Mouse (Mus musculus) megakaryocyte, adult 5-6 weeks (primary cell): ENCODE measurements around the gene Cyp2d22. TPM values are rescaled to one million over a fixed set of nuclear protein-coding genes. Genes with fewer than 3 reads are reported as not detected.

Source experiments
- ATAC-seq: 2 replicates; pipeline ENCODE4 v1.8.0; 2016; ENCODE audit warnings: mild to moderate bottlenecking, inconsistent platforms; ENCODE audit not compliant: poor library complexity, severe bottlenecking
- total RNA-seq, 2 experiments: library from RNA; stranded (forward) in 1 of 2; stranded (reverse) in 1 of 2; fragments of 153-499, 151-499 nt in 1 of 2; fragments of 221-1000, 200-1000 nt in 1 of 2; gene quantifications; 2 replicates each; pipeline versions ENCODE4 v1.2.3 to v1.2.4; 2015 to 2017

Gene Cyp2d22
- total RNA-seq, 2 experiments from 2014 or later: 0.37 TPM; not detected in 1

- ATAC-seq: no peak
Observed at GRCm38 (mm10) chr15:82347852-82348251, 32.2 kb downstream of the Cyp2d22 start.

GRCm38 (mm10) chr15:82347303-82347676 is 32.8 kb downstream of the Cyp2d22 start:
- ATAC-seq: no peak

- ATAC-seq: no peak
Observed at GRCm38 (mm10) chr15:82346580-82347302, 33.3 kb downstream of the Cyp2d22 start.

GRCm38 (mm10) chr15:82345820-82346470 is 34.1 kb downstream of the Cyp2d22 start:
- peak; percentile 78 for ATAC-seq

GRCm38 (mm10) chr15:82344971-82345370 is 35.1 kb downstream of the Cyp2d22 start:
- ATAC-seq: no peak

- no peak for ATAC-seq
Observed at GRCm38 (mm10) chr15:82343368-82344287, 36.4 kb downstream of the Cyp2d22 start.

- no peak for ATAC-seq
Observed at GRCm38 (mm10) chr15:82342543-82342935, 37.5 kb downstream of the Cyp2d22 start.

GRCm38 (mm10) chr15:82341675-82342542 is 38.2 kb downstream of the Cyp2d22 start:
- peak; percentile 12 for ATAC-seq

- ATAC-seq: peak; percentile 13
Observed at GRCm38 (mm10) chr15:82341036-82341501, 39.0 kb downstream of the Cyp2d22 start.

- ATAC-seq: no peak
Observed at GRCm38 (mm10) chr15:82340414-82341035, 39.5 kb downstream of the Cyp2d22 start.

GRCm38 (mm10) chr15:82339634-82340254 is 40.3 kb downstream of the Cyp2d22 start:
- ATAC-seq: no peak

- no peak for ATAC-seq
Observed at GRCm38 (mm10) chr15:82339150-82339549, 40.9 kb downstream of the Cyp2d22 start.

GRCm38 (mm10) chr15:82338593-82339112 is 41.4 kb downstream of the Cyp2d22 start, which contains the start of the genes Naga, Pheta2 and Smdt1:
TSS of gene Naga (minus strand) at chr15:82338925.
TSS of gene Pheta2 (plus strand) at chr15:82338942.
TSS of gene Smdt1 (plus strand) at chr15:82338959.
- peak; percentile 77 for ATAC-seq

GRCm38 (mm10) chr15:82337875-82338274 is 42.2 kb downstream of the Cyp2d22 start:
- peak; percentile 42 for ATAC-seq

- ATAC-seq: no peak
Observed at GRCm38 (mm10) chr15:82336629-82337028, 43.4 kb downstream of the Cyp2d22 start.

GRCm38 (mm10) chr15:82335194-82335593 is 44.9 kb downstream of the Cyp2d22 start:
- no peak for ATAC-seq

- ATAC-seq: peak; percentile 73
Observed at GRCm38 (mm10) chr15:82325382-82325781, 54.7 kb downstream of the Cyp2d22 start.

GRCm38 (mm10) chr15:82322195-82322594 is 57.9 kb downstream of the Cyp2d22 start:
- ATAC-seq: no peak
